In the genomic region with DNA sequence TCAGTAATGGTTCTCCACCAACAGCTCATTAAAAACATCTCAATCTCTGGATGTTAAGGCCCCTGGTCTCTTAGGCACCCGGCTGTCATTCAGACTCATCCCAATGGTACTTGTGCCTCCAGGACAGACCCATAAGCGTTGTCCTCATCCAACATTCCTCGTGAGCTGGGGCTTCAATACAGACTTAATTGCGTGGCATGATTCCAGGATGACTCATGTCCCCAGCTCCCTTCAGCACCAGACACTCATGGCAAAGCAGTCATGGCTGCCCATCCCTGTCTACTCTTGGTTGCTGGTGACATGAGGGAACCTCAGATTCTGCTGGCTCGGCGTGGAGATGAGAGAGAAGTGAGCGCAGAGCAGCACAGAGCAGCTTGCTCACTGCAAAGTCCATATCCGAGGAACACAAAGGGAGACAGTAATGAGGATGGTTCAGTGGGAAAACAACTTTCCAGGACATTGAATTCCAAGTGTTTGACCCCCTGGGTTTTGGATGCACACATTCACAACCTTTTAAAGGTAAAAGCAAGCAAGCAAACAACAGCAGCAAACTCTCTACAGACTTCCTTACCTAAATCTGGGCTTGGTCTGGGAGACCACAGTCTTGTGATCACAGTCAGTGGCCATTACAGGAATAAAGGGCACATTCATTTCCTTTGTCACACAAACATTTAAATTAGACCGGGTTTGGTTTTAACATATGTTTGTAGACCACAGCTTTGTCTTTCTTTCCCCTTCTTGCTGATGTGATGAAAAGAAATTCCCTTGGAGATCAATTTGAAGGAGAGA, we compare ENCODE assay signal across 16 mouse cellular contexts.
DNase-seq lines count a peak whose midpoint lies in the region; ATAC-seq and TF ChIP-seq lines count a peak whose summit lies in the region.
"Had no signal": no experiment of that assay in that cellular context is flagged by ENCODE, and none has a peak within 500 bp of the region (broad histone marks: within the 10 kb centered on the region; RNA-seq: fewer than 3 reads in every experiment).

No protein-coding gene starts in this region.

- peak; percentile 12 for DNase-seq in heart, postnatal 0 days (ENCODE audit: low spot score)
- no peak for DNase-seq in heart, postnatal 25 days (ENCODE audit: low spot score)
- no peak for DNase-seq in midbrain, embryonic 11.5 days (ENCODE audit: low spot score, missing footprints)
- DNase-seq in R1 (ENCODE audit: low read depth, low spot score), result peak; percentile 72
- DNase-seq in cerebellum, adult 11 months, result no peak
- DNase-seq in layer of hippocampus, adult 9-10 months (ENCODE audit: low spot score), result no peak
- DNase-seq: cerebellum, postnatal 36 days; gastrocnemius, postnatal 25 days; thymus, postnatal 14 days had no signal

- no peak overlapping the region for H3K27ac ChIP-seq in heart, postnatal 0 days (ENCODE audit: low read depth)
- H3K27ac ChIP-seq in midbrain, embryonic 12.5 days (replicated peaks), result peak overlapping the region; percentile 36; the same call in 1 of the 2 replicates
- H3K27ac ChIP-seq in midbrain, embryonic 11.5 days (ENCODE audit: low read depth, low read length), result no peak overlapping the region; the same call in 1 of the 2 replicates
- H3K27ac ChIP-seq in midbrain, embryonic 16.5 days (ENCODE audit: low read length), result 0 out of 2 replicates have a peak overlapping the region, but pooled peaks have one; percentile 2
- H3K27ac ChIP-seq: heart, embryonic 13.5 days; limb, embryonic 13.5 days; liver, embryonic 15.5 days; neural tube, embryonic 15.5 days had no signal

- H3K36me3 ChIP-seq in heart, postnatal 0 days (replicated peaks; ENCODE audit: control insufficient read depth, insufficient read depth, low read length), result no peaks in the 10 kb centered on the region
- H3K36me3 ChIP-seq in midbrain, embryonic 12.5 days, result peaks cover 86% of the 10 kb centered on the region
- H3K36me3 ChIP-seq in midbrain, embryonic 11.5 days (ENCODE audit: control insufficient read depth, insufficient read depth, low read length), result peaks cover 39% of the 10 kb centered on the region
- peaks cover 11% of the 10 kb centered on the region; the same call in 1 of the 2 replicates for H3K36me3 ChIP-seq in midbrain, embryonic 16.5 days (ENCODE audit: control insufficient read depth, insufficient read depth, low read length)
- H3K36me3 ChIP-seq: heart, embryonic 13.5 days; limb, embryonic 13.5 days; liver, embryonic 15.5 days; neural tube, embryonic 15.5 days had no signal

- peaks cover 8% of the 10 kb centered on the region for H3K4me1 ChIP-seq in heart, postnatal 0 days (ENCODE audit: control insufficient read depth, insufficient read depth)
- H3K4me1 ChIP-seq in midbrain, embryonic 12.5 days, result peaks cover 9% of the 10 kb centered on the region
- peaks cover 3% of the 10 kb centered on the region for H3K4me1 ChIP-seq in midbrain, embryonic 11.5 days (ENCODE audit: control insufficient read depth, insufficient read depth, low read length)
- peaks cover 5% of the 10 kb centered on the region for H3K4me1 ChIP-seq in midbrain, embryonic 16.5 days (ENCODE audit: control insufficient read depth, insufficient read depth, low read length)
- H3K4me1 ChIP-seq: limb, embryonic 13.5 days; liver, embryonic 15.5 days had no signal

- no peak for ATAC-seq in heart, postnatal 0 days (ENCODE audit: insufficient read depth, low read depth)
- no peak for ATAC-seq in midbrain, embryonic 12.5 days (ENCODE audit: low FRiP score, low read depth)
- no peak for ATAC-seq in midbrain, embryonic 11.5 days (ENCODE audit: low FRiP score)
- ATAC-seq in midbrain, embryonic 16.5 days, result no peak
- ATAC-seq: inflammation-experienced regulatory T-cells, adult 6 months had no signal

- no peak for TF ChIP-seq EP300 in heart, postnatal 0 days (IDR thresholded peaks at IDR 0.05; ENCODE audit: low read depth)

- no peak overlapping the region for H3K4me3 ChIP-seq in heart, postnatal 0 days (ENCODE audit: low read depth, low read length)
- no peak overlapping the region for H3K4me3 ChIP-seq in midbrain, embryonic 12.5 days
- H3K4me3 ChIP-seq in midbrain, embryonic 11.5 days (ENCODE audit: low read depth, low read length), result no peak overlapping the region
- H3K4me3 ChIP-seq in midbrain, embryonic 16.5 days (ENCODE audit: low read depth, low read length), result no peak overlapping the region
- H3K4me3 ChIP-seq: heart, embryonic 13.5 days; limb, embryonic 13.5 days; liver, embryonic 15.5 days; neural tube, embryonic 15.5 days had no signal

- TF ChIP-seq CTCF in heart, postnatal 0 days (IDR thresholded peaks at IDR 0.05; ENCODE audit: low read depth), result no peak

- H3K9me3 ChIP-seq in heart, postnatal 0 days (replicated peaks; ENCODE audit: control insufficient read depth, low read length), result no peaks in the 10 kb centered on the region
- no peaks in the 10 kb centered on the region for H3K9me3 ChIP-seq in midbrain, embryonic 12.5 days
- H3K9me3 ChIP-seq in midbrain, embryonic 11.5 days (ENCODE audit: control insufficient read depth, low read length), result no peaks in the 10 kb centered on the region
- H3K9me3 ChIP-seq in midbrain, embryonic 16.5 days (replicated peaks; ENCODE audit: control insufficient read depth, low read length, poor library complexity, severe bottlenecking), result no peaks in the 10 kb centered on the region
- H3K9me3 ChIP-seq: heart, embryonic 13.5 days; limb, embryonic 13.5 days; liver, embryonic 15.5 days; neural tube, embryonic 15.5 days had no signal

- no peaks in the 10 kb centered on the region for H3K27me3 ChIP-seq in heart, postnatal 0 days (ENCODE audit: control insufficient read depth, insufficient read depth, low read length)
- H3K27me3 ChIP-seq in midbrain, embryonic 12.5 days, result no peaks in the 10 kb centered on the region
- H3K27me3 ChIP-seq in midbrain, embryonic 11.5 days (ENCODE audit: control insufficient read depth, insufficient read depth, low read length), result no peaks in the 10 kb centered on the region
- no peaks in the 10 kb centered on the region for H3K27me3 ChIP-seq in midbrain, embryonic 16.5 days (ENCODE audit: control insufficient read depth, insufficient read depth, low read depth, low read length)
- H3K27me3 ChIP-seq: neural tube, embryonic 15.5 days had no signal

- H3K4me2 ChIP-seq in heart, postnatal 0 days (ENCODE audit: low read depth, low read length), result no peak overlapping the region
- H3K4me2 ChIP-seq in midbrain, embryonic 12.5 days (replicated peaks), result no peak overlapping the region
- no peak overlapping the region for H3K4me2 ChIP-seq in midbrain, embryonic 11.5 days
- H3K4me2 ChIP-seq in midbrain, embryonic 16.5 days (ENCODE audit: low read length), result no peak overlapping the region
- H3K4me2 ChIP-seq: heart, embryonic 13.5 days; limb, embryonic 13.5 days; liver, embryonic 15.5 days; neural tube, embryonic 15.5 days had no signal

- no peak overlapping the region for H3K9ac ChIP-seq in heart, postnatal 0 days (replicated peaks; ENCODE audit: low read depth, low read length)
- no peak overlapping the region for H3K9ac ChIP-seq in midbrain, embryonic 12.5 days (replicated peaks)
- no peak overlapping the region for H3K9ac ChIP-seq in midbrain, embryonic 11.5 days (ENCODE audit: low read length)
- H3K9ac ChIP-seq in midbrain, embryonic 16.5 days (ENCODE audit: low read depth, low read length), result no peak overlapping the region
- H3K9ac ChIP-seq: heart, embryonic 13.5 days; limb, embryonic 13.5 days; liver, embryonic 15.5 days; neural tube, embryonic 15.5 days had no signal

- intact Hi-C loops in heart, postnatal 25 days (cut with DNase I), result no loop called here

- 57% methylated on average over 9 of the region's 9 CpGs for WGBS in heart, postnatal 0 days
- 78% methylated on average over 9 of the region's 9 CpGs for WGBS in midbrain, embryonic 12.5 days
- WGBS in midbrain, embryonic 11.5 days, result 83% methylated on average over 9 of the region's 9 CpGs
- 65% methylated on average over 9 of the region's 9 CpGs for WGBS in midbrain, embryonic 16.5 days

Comparison
In these comparisons a context has a peak if more than half of its experiments do, and no peak if none do; other contexts are left out.
1. DNase-seq: peak in heart, postnatal 0 days (single experiment) and R1 (single experiment); none in heart, postnatal 25 days (single experiment), midbrain, embryonic 11.5 days (single experiment), cerebellum, adult 11 months (single experiment) and layer of hippocampus, adult 9-10 months (single experiment).
2. H3K27ac ChIP-seq: peak in midbrain, embryonic 12.5 days (single experiment) and midbrain, embryonic 16.5 days (single experiment); none in heart, postnatal 0 days (single experiment) and midbrain, embryonic 11.5 days (single experiment).